11 mouse cellular contexts compared by ENCODE assay signal in the genomic region with DNA sequence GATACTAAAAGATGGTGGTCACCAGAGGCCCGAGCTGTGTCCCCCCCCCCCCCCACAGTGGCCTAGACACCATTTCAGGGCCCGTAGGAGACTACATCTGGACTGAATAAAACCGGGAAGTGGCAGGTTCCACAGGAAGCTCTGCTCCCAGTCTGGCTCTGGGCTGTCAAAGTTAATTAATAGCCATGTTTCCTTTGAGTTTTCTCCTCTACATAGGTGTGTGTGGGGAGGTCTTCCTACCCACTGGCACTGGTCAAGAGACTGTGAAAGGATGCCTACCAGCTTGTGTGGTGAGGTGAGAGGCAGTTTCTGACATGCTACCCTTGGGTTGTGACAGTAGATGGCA. TPM values are rescaled to one million over a fixed set of nuclear protein-coding genes. Genes with fewer than 3 reads are reported as not detected.
DNase-seq lines count a peak whose midpoint lies in the region; ATAC-seq and TF ChIP-seq lines count a peak whose summit lies in the region.
"Had no signal": no experiment of that assay in that cellular context is flagged by ENCODE, and none has a peak within 500 bp of the region (broad histone marks: within the 10 kb centered on the region; RNA-seq: fewer than 3 reads in every experiment).

No protein-coding gene starts in this region.

- no peaks in the 10 kb centered on the region for H3K27me3 ChIP-seq in lung, embryonic 15.5 days
- H3K27me3 ChIP-seq in small intestine, adult 2 months (ENCODE audit: control insufficient read depth, insufficient read depth, low read length), result no peaks in the 10 kb centered on the region

- 17% methylated on average over 3 of the region's 3 CpGs for WGBS in lung, embryonic 15.5 days
- 4% methylated on average over 3 of the region's 3 CpGs for WGBS in small intestine, adult 2 months

- intact Hi-C loops in gastrocnemius, adult 2 months (cut with DNase I), result no loop called here
- intact Hi-C loops in gastrocnemius, postnatal 14 days (cut with DNase I; ENCODE audit: low total_unique reads), result no loop called here

- H3K4me1 ChIP-seq in lung, embryonic 15.5 days, result peaks cover 28% of the 10 kb centered on the region
- H3K4me1 ChIP-seq in small intestine, adult 2 months (ENCODE audit: control insufficient read depth, insufficient read depth, insufficient read length, low read length), result peaks cover 22% of the 10 kb centered on the region

- H3K27ac ChIP-seq in gastrocnemius, adult 2 months, result peak overlapping the region; percentile 31; the same call in 1 of the 2 replicates
- H3K27ac ChIP-seq in lung, embryonic 15.5 days, result peak overlapping the region; percentile 60
- 0 out of 2 replicates have a peak overlapping the region, but pooled peaks have one; percentile 20 for H3K27ac ChIP-seq in small intestine, adult 2 months (ENCODE audit: insufficient read depth, low read depth, low read length)

- no peak for TF ChIP-seq POLR2A in small intestine, adult 2 months (IDR thresholded peaks at IDR 0.05; ENCODE audit: low read depth, low read length)

- 0 out of 2 replicates have a peak overlapping the region, but pooled peaks have one; percentile 21 for H3K4me2 ChIP-seq in lung, embryonic 15.5 days

- no peaks in the 10 kb centered on the region for H3K36me3 ChIP-seq in lung, embryonic 15.5 days
- H3K36me3 ChIP-seq in small intestine, adult 2 months (ENCODE audit: control insufficient read depth, insufficient read depth, low read length), result no peaks in the 10 kb centered on the region
- H3K36me3 ChIP-seq: G1E had no signal

- no peak for TF ChIP-seq CTCF in gastrocnemius, adult 2 months (IDR thresholded peaks at IDR 0.05)
- TF ChIP-seq CTCF in small intestine, adult 2 months (IDR thresholded peaks at IDR 0.05; ENCODE audit: extremely low read depth, insufficient read length, insufficient replicate concordance, low read depth, low read length), result peak; percentile 12; the same call in 1 of the 2 replicates

- ATAC-seq in lung, embryonic 15.5 days (ENCODE audit: borderline replicate concordance, extremely low read depth, low FRiP score, low TSS enrichment), result no peak

- no peak for DNase-seq in gastrocnemius, adult 2 months
- no peak for DNase-seq in gastrocnemius, postnatal 14 days
- no peak for DNase-seq in lung, postnatal 36 days
- DNase-seq in kidney, postnatal 10 days, result peak; percentile 33
- DNase-seq in testis, postnatal 14 days (ENCODE audit: low spot score), result no peak
- DNase-seq in ovary, adult 18-20 months (ENCODE audit: low spot score), result no peak
- DNase-seq: cerebellum, adult 9-11 months; heart, postnatal 14 days had no signal

- no peaks in the 10 kb centered on the region for H3K9me3 ChIP-seq in lung, embryonic 15.5 days

- no peak overlapping the region for H3K9ac ChIP-seq in lung, embryonic 15.5 days

- H3K4me3 ChIP-seq in gastrocnemius, adult 2 months, result no peak overlapping the region
- H3K4me3 ChIP-seq in lung, embryonic 15.5 days, result no peak overlapping the region
- peak overlapping the region; percentile 4; the same call in 1 of the 2 replicates for H3K4me3 ChIP-seq in small intestine, adult 2 months (ENCODE audit: low read depth, low read length)

RNA-seq across cellular contexts. Expression of a gene that starts 20.1 kb away (rescaled TPM):
- total RNA-seq in gastrocnemius, adult 2 months (2021), result 10 to 100 TPM in 1 of 2 experiments, 1 to 10 TPM in 1; 4.8 to 10.3 TPM
- 10 to 100 TPM; 11.6 to 17.7 TPM for total RNA-seq in gastrocnemius, postnatal 14 days (2021)
- polyA plus RNA-seq in lung, embryonic 15.5 days (2015; fragmentation: Nextera tagmentation; extraction: Ambion mirVana), result 62.0 and 72.2 TPM in 2 replicates
- polyA plus RNA-seq in small intestine, adult 2 months (2012; rRNA removed), result 35.9 and 63.4 TPM in 2 replicates
- total RNA-seq: G1E had no signal
- polyA plus RNA-seq: G1E had no signal
